Mouse (Mus musculus) megakaryocyte-erythroid progenitor cell, adult 5-6 weeks (primary cell): ENCODE measurements at regions not wholly inside any gene's neighbourhood (a gene's known extent, or its start where the extent isn't known, plus 50 kb on each side); places are given as distances from the start of the nearest gene placed in this dataset.

ENCODE experiments used
- ATAC-seq: replicated peaks from 2 replicates; pipeline ENCODE4 v1.8.0; 2016; ENCODE audit warnings: mild to moderate bottlenecking, inconsistent platforms; ENCODE audit not compliant: severe bottlenecking, poor library complexity, low FRiP score, low TSS enrichment

DNA sequence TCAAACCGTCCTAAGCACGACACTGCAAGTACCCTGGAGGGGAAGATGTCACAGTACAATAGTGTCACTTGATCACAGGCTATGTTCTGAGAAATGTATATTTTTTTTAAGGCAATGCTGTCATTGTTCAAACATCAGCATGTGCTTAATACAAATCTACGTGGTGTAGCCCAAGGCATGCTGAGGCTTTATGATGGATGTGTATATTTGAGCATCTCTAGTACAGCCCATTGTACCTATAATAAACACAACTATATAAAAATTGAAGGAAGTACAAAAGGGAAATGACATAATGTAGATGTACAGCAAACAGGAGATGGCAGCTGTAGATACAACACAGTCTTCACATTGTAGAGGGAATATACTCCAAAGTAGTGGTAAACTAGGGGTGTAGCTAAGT lies 309.2 kb downstream of the Galc start:
- ATAC-seq = no peak

DNA sequence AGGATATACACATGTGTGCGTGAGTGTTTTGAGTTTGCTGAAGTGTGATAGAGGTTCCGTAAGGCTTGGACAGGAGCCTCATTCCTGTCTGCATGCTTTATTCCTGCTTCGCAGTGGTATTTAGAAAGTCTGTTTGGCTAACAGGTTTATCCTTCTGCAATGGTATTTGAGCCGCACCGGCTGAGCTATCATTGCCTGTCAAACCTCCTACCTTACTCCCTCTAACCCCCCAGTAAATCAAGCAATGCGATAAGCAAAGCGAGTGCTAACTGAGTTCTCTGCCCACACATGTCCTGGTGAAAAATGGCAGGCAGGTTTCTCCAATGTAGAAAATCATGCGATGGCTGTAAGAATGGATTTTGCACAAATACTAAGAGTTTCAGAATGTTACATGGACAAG lies 311.8 kb downstream of the Galc start:
- ATAC-seq = no peak

DNA sequence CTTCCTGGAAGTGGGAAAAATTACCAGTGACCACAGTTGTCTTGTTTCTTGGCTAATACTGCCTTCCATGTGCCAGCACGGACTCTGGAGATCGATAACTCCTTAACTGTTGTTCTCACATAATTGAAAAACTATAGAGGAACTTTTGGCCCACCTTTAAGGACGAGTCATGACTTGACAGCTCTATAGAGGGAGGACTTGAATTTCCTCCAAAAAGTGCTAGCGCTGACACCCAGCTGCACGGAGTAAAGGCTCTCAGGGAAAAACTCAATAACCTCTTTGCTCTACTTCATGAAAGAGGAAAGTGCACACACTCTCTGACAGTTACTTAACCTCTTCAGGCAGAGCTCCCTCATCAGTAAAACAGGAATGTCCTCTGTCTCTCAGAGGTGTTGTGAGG lies 320.9 kb downstream of the Galc start:
- no peak for ATAC-seq

DNA sequence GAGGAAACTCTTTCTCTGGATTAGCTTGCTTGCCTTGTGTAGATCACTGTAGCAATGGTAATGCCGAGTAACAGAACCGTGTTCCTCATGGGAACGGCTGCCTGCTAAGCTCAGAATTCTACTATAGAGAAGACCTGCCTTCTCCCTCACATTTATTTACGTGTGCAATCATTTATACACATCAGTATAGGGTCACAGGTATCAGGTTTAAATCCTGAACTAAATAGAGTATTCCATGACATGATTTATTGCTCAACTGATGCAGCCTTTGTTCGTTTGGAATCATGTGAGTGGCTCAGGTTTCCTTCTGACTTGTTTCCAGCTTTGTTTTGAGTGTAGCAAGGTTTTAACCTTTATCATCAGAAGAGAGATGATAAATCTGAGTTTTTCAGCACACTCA lies 329.4 kb downstream of the Galc start:
- no peak for ATAC-seq

DNA sequence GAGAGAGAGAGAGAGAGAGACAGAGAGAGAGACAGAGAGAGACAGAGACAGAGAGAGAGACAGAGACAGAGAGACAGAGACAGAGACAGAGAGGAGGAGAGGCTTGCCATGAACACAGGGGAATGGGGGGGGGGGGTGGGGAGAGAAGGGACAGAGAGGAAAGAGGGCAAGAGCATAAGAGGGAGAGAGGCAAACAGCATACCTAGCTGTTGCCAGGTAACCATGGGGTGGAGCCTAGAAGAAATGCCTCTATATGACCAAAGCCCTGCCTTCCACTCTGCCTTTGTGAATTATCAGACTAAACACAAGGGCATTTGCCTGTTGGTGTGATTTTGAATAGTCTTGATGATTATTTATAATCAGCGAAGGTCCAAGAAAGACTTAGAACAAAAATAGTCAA lies 332.2 kb downstream of the Galc start:
- ATAC-seq = no peak

DNA sequence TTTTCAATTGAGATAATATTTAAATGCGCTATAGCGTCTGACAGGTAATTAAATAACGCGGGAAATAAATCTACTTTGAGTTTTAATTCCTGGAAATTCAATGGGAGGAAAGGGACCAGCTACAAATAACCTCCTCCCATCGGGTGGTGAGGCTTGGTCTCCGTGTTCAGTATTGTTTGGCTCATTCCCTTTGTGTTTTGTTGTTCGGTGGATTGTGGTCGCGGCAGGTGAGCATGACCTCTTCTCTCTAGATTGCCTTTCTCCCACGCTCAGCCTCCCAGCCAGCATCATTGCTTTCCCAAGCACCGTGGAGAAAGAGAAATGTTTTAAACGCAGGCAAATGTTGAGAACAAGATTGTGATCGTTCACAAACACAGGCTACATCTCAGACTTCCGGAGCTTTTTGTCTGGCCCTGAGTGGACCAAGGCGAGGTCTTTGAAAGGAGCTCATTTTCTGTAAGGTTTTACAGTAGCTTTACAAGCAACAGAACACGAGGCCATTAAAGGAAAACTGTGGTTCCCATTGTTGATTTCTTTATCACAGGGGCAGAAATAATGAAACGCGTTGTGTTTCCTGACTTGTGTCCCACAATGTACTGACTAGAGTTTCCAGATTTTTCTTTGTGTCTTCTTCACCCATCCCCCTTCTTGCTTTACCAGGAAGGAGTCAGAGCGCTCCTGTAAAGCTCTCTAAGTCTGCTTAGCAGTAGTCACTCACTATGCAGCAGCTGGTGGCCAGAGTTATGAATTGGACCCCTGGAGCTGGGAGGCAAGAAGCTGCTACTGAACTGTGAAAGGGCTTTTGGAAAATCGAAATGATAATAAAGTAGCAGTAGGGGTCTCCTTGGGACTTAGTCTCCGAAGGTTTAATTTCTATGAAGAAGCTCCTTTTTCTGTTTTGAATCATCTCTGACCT lies 337.7 kb downstream of the Galc start:
- no peak for ATAC-seq

DNA sequence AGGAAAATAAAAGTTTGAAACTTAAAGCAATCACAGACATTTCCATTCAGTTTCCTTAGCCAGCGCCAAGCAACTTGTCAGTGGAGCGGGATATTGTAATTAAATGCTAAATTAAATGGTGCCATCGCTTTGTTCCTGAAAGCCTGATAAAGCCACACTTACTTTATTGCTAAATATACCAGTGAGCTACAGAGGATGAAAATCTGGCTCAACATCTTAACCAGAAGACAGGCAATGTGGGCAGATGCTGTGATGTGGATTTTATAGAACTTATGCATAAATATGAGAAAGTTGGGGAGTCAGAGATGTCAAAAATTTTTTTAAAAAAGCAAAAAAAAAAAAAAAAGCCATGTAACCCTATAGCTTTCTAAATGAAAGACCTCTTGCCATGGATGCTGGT lies 340.8 kb downstream of the Galc start:
- no peak for ATAC-seq

DNA sequence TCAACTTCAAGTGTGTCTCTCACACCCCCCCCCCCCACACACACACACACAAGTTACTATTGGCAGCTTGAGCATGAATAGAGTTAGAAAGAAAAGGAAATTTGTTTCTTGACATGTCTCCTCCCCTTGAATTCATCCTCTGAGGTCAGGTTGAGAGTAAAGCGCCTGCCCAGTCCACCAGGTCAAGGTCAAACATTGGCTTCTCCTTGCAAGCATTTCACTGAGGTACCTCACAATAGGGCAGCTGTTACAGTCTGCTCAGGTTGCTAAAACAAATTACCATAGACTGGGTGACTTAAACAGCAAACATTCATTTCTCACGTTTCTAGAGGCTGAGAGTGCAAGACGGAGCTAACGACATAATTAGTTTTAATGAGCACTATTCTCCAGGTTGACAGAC lies 344.2 kb downstream of the Galc start:
- no peak for ATAC-seq

DNA sequence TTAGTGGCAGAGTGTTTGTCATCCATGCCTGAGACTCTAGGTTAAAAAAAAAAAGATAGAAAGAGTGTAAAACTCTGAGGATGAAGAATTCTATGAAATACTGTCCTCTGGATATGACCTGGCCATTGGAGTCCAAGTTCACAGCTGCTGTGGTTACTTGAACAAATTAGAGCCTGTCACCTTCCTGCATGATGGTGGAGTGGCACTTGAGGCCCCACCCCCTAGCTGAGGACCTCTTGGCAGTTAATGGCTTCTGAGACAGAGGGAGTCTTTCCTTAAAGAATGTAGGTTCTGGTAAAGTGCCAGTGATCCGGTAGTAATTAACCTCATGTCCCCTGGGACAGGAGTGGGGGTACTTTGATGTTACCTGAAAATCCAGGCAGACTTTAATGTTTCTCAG lies 346.5 kb downstream of the Galc start:
- no peak for ATAC-seq

DNA sequence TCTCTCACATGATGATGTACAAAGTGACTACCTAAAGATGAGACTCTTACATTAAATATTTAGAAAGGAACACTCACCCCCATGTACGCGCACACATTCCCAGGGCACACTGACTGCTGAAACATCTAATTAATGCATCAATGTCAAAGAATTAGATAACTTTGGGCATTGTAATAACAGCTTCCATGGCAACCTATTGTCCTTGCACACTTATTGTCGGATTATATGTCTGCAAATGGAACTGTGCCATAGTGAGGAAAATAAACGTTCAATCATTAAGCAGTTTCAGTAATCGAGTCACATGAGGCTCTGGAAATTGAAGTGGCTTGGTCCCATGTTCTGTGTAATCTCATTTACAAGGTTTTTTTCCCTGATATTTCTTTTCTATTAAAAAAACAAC lies 360.0 kb downstream of the Galc start:
- no peak for ATAC-seq

DNA sequence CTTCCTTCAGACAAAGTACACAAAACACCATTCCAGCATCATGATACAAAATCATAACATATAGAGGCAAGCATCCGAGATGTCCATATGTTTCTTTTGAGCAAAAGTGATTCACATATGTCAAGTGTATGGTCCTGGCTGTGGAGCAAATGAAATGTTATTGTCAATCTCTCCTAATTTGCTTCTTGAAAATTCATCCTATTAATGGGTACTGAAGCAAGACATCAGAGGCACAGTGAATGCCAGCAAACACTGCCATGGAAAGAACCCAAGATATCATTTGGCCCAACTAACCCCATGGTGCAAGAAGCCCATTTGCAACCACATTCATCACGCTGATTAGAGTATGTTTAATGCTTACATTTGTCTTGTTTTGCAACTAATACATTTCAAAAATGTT lies 361.1 kb downstream of the Galc start:
- no peak for ATAC-seq

DNA sequence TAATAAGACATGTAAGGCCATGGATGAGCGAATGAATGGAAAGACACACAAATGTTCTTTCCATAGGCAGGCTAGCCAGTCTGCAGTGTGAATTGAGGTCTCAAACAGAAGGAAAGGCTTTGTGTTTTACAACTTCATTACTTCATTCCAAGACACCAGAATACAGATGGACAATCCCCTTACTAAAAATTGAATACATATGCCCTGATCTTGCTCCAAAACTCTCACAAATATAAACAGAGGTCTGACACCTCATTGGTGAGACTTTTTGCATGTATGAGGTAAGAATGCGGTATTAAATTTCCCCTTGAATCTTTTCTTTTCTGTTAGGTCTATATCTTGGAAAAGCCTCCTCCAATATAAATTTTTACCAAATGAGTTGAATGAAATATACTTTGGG lies 363.3 kb downstream of the Galc start:
- no peak for ATAC-seq

DNA sequence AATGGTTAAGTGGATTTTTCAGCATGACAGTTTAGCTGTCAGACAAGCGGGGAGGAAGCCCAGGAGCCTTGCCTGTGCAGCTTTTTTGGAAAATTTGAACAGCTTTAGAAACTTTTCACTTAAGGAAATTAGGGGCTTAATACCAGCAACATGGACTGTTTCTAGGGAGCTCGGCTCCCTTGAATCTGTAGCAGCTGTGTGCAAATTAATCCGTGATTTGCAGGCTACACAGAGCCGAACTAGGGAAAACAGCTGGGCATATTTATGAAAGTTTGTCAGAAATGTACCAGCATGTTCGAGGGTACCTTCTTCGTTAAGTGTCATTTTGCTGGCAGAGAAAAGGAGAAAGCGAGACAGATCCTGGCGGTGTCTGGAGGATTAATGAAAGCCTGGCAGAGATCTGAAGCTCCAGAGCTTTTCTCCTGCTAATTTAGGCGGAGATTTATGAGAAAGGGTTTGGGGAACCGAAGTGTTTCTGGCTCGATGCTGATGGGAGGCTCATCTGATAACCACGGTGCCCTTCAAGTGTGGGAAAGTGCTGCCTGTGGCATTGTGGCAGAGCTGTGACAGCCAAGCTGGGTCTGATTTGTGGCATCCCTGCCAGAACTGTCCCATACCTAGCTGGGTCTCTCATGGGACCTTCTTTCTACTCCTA lies 370.3 kb downstream of the Galc start:
- no peak for ATAC-seq

DNA sequence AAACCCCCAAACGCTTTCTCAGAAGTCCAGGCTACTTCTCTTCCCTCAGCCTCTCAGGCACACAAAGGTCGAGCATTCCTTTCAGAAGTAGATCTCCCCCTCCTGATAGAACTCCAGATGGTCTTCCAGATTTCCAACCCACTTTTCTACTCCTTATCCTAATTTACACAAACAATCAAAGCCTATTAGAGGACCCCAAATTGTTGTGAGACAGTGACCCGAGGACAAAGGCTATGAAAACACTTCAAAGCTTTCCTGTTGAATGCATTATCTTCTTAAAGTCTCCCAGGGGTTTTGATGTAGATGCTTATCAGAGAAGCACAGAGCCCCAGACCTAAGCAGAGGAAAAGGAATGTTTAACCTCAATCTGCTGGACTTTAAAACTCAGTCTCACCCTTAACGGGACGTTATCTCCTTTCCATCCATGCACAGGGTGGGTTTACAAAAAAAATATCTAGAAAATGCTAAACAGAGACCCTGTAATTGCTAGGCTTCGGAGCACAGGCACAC lies 370.9 kb downstream of the Galc start:
- no peak for ATAC-seq

DNA sequence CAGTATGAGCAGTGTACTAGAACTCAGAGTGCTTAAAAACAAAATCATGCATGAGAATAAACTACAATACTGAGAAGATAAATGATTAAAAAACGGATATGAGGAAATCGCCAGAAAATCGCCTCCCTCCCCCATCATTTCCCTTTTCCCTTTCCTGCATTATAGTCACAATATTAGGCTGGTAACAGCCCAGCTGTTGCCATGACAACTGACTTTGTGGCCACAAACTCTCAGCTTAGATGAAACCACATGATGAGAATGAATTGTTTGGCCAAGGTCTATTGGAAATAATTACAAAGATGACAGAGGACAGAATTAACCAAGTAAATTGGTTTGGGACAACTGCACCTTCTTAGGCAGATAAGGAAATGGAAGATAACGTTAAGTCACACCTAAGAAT lies 376.8 kb downstream of the Galc start:
- ATAC-seq = no peak

DNA sequence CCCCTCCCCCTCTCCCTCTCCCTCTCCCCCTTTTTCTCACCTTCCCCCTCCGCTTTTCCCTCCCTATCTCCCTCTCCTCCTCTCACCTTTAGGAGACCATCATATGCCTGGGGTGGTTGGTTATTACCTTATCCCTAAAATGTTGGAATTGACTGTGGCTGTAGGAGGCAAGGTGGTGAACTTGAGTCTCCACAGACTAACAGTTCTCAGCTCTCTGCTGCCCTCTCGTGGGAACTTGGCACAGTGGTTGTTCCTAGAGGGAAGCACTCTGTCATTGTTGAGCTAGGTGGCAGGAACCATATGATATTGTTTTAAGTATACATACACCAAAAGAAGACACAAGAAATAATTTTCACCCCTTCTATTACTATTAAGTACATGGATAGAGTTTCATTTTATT lies 386.9 kb downstream of the Galc start:
- peak; percentile 84 for ATAC-seq

DNA sequence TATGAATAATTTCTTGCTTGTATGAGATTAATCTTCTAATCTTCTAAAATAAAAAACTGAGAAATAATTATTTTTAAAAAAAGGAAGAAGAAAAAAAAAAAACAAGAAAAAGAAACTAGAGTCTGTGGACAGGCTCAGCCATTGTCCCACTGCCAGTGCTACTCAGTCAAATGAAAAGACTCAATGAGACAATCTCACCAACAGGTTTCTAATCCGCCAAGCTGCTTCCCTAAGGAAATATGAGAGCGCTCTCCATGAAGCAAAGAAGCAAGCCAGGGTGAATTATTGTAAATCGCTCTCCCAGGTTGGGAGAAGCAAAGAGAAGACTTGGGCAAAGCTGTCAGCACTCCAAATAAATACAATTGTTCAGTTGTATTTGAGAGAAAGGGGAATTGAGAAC lies 396.3 kb downstream of the Galc start:
- ATAC-seq = no peak

DNA sequence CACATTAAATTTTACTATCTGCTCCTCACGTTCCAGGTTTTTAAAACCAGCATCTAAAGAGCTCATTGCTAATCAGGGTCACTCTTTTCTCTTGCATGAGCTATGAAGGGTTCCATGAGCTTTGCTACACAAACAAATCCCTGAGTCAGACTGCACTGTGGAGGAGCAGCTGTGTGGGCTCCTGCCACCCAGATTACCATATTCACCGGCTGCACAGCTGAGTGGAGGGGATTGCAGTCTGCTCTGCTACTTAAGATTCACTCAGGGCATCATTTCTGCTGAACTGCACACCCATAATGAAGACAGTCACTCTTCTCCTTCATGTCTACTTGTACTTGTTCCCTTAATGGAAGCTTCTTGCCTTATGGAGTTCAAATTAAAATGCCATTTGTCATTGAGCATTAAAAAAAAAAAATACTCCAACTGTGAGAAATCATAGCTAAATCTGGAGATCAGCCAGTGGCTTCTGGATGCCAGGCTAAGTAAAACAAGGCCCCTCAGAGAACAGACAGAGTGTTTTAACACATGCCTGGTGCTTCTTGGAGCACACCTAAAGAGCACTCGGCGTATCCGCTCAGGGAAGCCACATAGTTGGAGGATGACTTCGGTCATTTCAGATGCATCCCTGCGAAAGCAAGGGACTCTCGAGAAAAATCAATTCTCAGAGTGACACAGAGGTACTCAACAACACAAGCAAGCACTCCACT lies 422.9 kb downstream of the Galc start:
- no peak for ATAC-seq

DNA sequence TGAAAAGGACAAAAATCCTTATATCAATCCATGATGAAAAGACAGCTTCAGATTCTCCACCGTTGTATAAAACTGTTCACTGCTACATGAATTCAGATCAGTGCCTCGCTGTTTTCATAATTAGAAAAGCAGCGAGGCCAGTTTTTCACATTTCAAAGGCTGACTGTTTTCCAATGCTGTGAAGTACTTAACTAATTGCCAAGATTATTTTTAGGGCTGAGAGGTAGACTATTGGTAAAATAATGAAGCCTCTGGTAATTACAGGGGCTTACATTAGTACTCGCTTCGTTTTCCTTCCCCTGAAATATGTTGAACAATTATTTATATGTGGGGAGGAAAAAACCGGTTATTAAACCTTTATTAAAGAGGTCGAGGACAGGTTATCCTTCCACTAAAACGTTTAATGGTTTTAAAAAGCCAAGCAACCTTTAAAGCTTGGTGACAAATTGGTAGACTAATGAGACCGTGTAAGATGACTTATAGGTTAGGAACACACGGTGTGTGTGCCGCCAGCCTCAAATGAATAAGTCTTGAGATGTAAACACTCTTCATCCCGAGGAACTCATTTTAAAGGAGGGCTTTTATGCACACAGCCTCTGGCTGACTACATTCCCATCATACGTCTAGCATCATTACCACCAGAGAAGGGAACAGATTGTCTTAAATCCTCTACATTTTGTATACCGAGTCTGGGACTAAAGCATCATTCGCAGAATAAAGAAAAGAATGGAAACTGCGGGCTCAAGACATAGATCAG lies 465.7 kb downstream of the Galc start:
- no peak for ATAC-seq

DNA sequence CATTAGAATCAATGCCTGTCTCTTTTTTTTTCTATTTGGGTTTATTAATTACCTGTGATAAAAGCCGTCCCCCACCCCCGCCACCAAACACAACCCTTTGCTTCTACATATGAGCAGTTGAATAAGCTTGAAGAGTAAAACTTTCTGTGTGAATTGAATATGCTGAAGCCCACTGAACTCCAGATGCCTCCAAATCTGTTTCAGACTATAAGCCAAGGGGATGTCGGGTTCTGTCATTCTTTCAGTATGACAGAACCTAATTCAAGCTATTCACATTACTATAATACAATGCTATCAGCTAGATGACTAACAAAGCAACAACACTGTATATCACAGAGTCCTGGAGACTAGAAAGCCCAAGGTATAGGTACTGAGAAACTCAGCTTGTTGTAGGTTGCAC lies 475.8 kb downstream of the Galc start:
- ATAC-seq = no peak
